Mouse (Mus musculus) olfactory bulb, adult 2 months (tissue): ENCODE data around the gene Capn8.

ENCODE experiments used
- CTCF ChIP-seq: fragments of 200-500 bp; IDR thresholded peaks from 2 replicates; pipeline ENCODE4 v1.5.1; 2012; ENCODE audit warnings: low read depth, mild to moderate bottlenecking, low read length, moderate library complexity; ENCODE audit not compliant: insufficient read depth
- POLR2A ChIP-seq: fragments of 200-500 bp; IDR thresholded peaks from 2 replicates; pipeline ENCODE4 v1.6.1; 2012; ENCODE audit warnings: mild to moderate bottlenecking, low read depth, low read length, moderate library complexity; ENCODE audit not compliant: insufficient read depth

GRCm38 (mm10) chr1:182591491-182591890, 26.7 kb downstream of the Capn8 start:
- TF ChIP-seq CTCF (no peak), POLR2A (no peak)
